Mouse (Mus musculus): Measurements from ENCODE around the gene Itpr3.

DNA sequence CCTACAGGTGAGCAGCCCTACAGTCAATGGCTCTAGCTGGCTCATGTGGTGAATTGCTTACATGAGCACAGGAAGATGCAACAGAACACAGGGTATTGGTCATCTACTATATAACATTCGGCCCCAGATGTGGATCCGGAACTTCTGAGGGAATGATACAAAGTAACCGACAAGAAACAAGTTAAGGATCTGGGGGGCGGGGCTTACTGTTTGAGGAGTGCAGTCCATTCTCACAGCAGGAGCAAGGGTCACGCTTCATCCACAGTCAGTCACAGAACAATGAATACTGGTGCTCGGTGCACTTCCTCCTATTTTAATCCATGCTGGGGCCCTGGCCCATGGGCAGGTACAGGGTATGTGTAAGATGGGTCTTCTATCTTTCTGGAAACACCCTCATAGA, 50.8 kb downstream of the Itpr3 start:
- TF ChIP-seq CTCF (IDR thresholded peaks at IDR 0.05; ENCODE audit: insufficient read depth, low read length) (no peak), POLR2A (IDR thresholded peaks at IDR 0.05; ENCODE audit: borderline replicate concordance, extremely low read depth, low read depth, low read length) (no peak)

All from lung, adult 2 months (tissue).